Mouse (Mus musculus) stomach, postnatal 0 days (tissue): ENCODE results near the gene Adamts4. TPM values are rescaled to one million over a fixed set of nuclear protein-coding genes. Genes with fewer than 3 reads are reported as not detected.

ENCODE experiments used
- ATAC-seq: fragments of 200-750 bp; cut with Nextera tagmentation; 2 replicates; pipeline ENCODE4 v1.8.0; 2017; ENCODE audit not compliant: low FRiP score, low TSS enrichment
- DNase-seq: peaks from one replicate; pipeline ENCODE4 v3.0.0-alpha.2; 2016; ENCODE audit warnings: low spot score
- H3K27ac ChIP-seq: fragments of 300-500 bp; sonication (generic); replicated peaks from 2 replicates; pipeline ENCODE4 v1.5.1; 2014; ENCODE audit warnings: mild to moderate bottlenecking, control low read depth
- H3K27me3 ChIP-seq: fragments of 300-500 bp; sonication (generic); 2 replicates; pipeline ENCODE4 v1.6.1; 2014; ENCODE audit warnings: low read length; ENCODE audit not compliant: control insufficient read depth, insufficient read depth
- H3K36me3 ChIP-seq: fragments of 300-500 bp; sonication (generic); 2 replicates; pipeline ENCODE4 v1.6.1; 2014; ENCODE audit warnings: low read length, mixed read lengths; ENCODE audit not compliant: control insufficient read depth, insufficient read depth
- H3K4me1 ChIP-seq: fragments of 300-500 bp; sonication (generic); replicated peaks from 2 replicates; pipeline ENCODE4 v1.6.1; 2014; ENCODE audit warnings: antibody characterized with exemption; ENCODE audit not compliant: control insufficient read depth, insufficient read depth
- H3K4me2 ChIP-seq: fragments of 300-500 bp; sonication (generic); replicated peaks from 2 replicates; pipeline ENCODE4 v1.6.1; 2014; ENCODE audit warnings: low read depth, mild to moderate bottlenecking, control low read depth, moderate library complexity
- H3K4me3 ChIP-seq: fragments of 300-500 bp; sonication (generic); 2 replicates; pipeline ENCODE4 v1.5.1; 2014; ENCODE audit warnings: low read depth, low read length, control low read depth
- H3K9ac ChIP-seq: fragments of 300-500 bp; sonication (generic); 2 replicates; pipeline ENCODE4 v1.6.1; 2014; ENCODE audit warnings: mild to moderate bottlenecking, low read length, control low read depth, mixed read lengths
- H3K9me3 ChIP-seq: fragments of 300-500 bp; sonication (generic); 2 replicates; pipeline ENCODE4 v1.6.1; 2016; ENCODE audit warnings: low read length; ENCODE audit not compliant: control insufficient read depth
- CTCF ChIP-seq: IDR thresholded peaks from 2 replicates; pipeline ENCODE4 v1.5.1; 2016; ENCODE audit warnings: antibody characterized with exemption, low read depth, mild to moderate bottlenecking, moderate library complexity
- EP300 ChIP-seq: optimal IDR thresholded peaks from 2 replicates; pipeline ENCODE3; 2016; ENCODE audit warnings: antibody characterized with exemption
- WGBS: fragments of 180-500 bp; shearing (Covaris S2); extraction: QIAGEN DNeasy Blood & Tissue Kit; methylation state at CpG from one replicate; pipeline ENCODE4 v1.1.7; 2014; 5-methylcytosine and 5-hydroxymethylcytosine counted together
- polyA plus RNA-seq: library from polyadenylated mRNA; unstranded; fragments of >200 nt; fragmentation: Nextera tagmentation; extraction: Ambion mirVana; gene quantifications from 2 replicates; pipeline ENCODE4 v1.2.1, GENCODE M21; 2015

The Adamts4 gene
- polyA plus RNA-seq, 1 experiment from 2014 or later, result 3.9 TPM

- Histone ChIP-seq H3K4me1 (peaks cover 10% of the 10 kb centered on the region), H3K4me3 (0 out of 2 replicates have a peak overlapping the region, but pooled peaks have one; percentile 81), H3K9me3 (no peaks in the 10 kb centered on the region), H3K9ac (peak overlapping the region; percentile 55), H3K36me3 (no peaks in the 10 kb centered on the region), H3K27ac (peak overlapping the region; percentile 90), H3K27me3 (no peaks in the 10 kb centered on the region), H3K4me2 (peak overlapping the region; percentile 58)
- TF ChIP-seq EP300, result no peak
- no peak for TF ChIP-seq CTCF
- WGBS, result 20% methylated on average over 4 of the region's 4 CpGs
- no peak for DNase-seq
- ATAC-seq, result no peak
These were observed 2.3 kb upstream of the Adamts4 start for GRCm38 (mm10) chr1:171247916-171248315.

- no peaks in the 10 kb centered on the region for H3K27me3 ChIP-seq
- H3K4me1 ChIP-seq, result peaks cover 10% of the 10 kb centered on the region
- H3K4me2 ChIP-seq, result no peak overlapping the region
- peak overlapping the region; percentile 90 for H3K27ac ChIP-seq
- no peak overlapping the region for H3K4me3 ChIP-seq
- no peak overlapping the region for H3K9ac ChIP-seq
- DNase-seq (no peak), ATAC-seq (no peak)
- WGBS, result 56% methylated on average over 3 of the region's 3 CpGs
- H3K36me3 ChIP-seq, result no peaks in the 10 kb centered on the region
- no peak for TF ChIP-seq CTCF
- no peak for TF ChIP-seq EP300
- no peaks in the 10 kb centered on the region for H3K9me3 ChIP-seq
These were observed 1.6 kb upstream of the Adamts4 start for GRCm38 (mm10) chr1:171248386-171249226.

GRCm38 (mm10) chr1:171250680-171251593, 716 bp downstream of the Adamts4 start, which contains the start of gene Ndufs2:
Ndufs2 (minus strand) TSS chr1:171251388.
- Histone ChIP-seq H3K36me3 (0 out of 2 replicates have a peak, but pooled peaks cover 3% of the 10 kb centered on the region), H3K9me3 (no peaks in the 10 kb centered on the region), H3K4me2 (peak within 1 kb of the TSS; percentile 57), H3K27ac (peak within 1 kb of the TSS; percentile 88), H3K4me1 (peaks cover 10% of the 10 kb centered on the region), H3K4me3 (peak within 1 kb of the TSS; percentile 46), H3K27me3 (no peaks in the 10 kb centered on the region), H3K9ac (peak within 1 kb of the TSS; percentile 58)
- 22% methylated on average over 26 of the region's 26 CpGs for WGBS
- no peak for ATAC-seq
- no peak for TF ChIP-seq EP300
- no peak for TF ChIP-seq CTCF
- DNase-seq, result no peak

GRCm38 (mm10) chr1:171251594-171252324, 1.5 kb downstream of the Adamts4 start:
- H3K9me3 ChIP-seq, result no peaks in the 10 kb centered on the region
- DNase-seq (no peak), ATAC-seq (peak; percentile 4; the same call in 1 of the 2 replicates)
- H3K27ac ChIP-seq, result peak overlapping the region; percentile 88
- no peak for TF ChIP-seq CTCF
- no peak for TF ChIP-seq EP300
- 0 out of 2 replicates have a peak, but pooled peaks cover 3% of the 10 kb centered on the region for H3K36me3 ChIP-seq
- peak overlapping the region; percentile 46 for H3K4me3 ChIP-seq
- peak overlapping the region; percentile 58 for H3K9ac ChIP-seq
- H3K27me3 ChIP-seq, result no peaks in the 10 kb centered on the region
- H3K4me2 ChIP-seq, result peak overlapping the region; percentile 57
- WGBS, result 13% methylated on average over 13 of the region's 13 CpGs
- H3K4me1 ChIP-seq, result peaks cover 8% of the 10 kb centered on the region

GRCm38 (mm10) chr1:171252415-171252814, 2.2 kb downstream of the Adamts4 start:
- Histone ChIP-seq H3K4me3 (peak overlapping the region; percentile 46; the same call in 1 of the 2 replicates), H3K4me1 (peaks cover 8% of the 10 kb centered on the region), H3K9me3 (no peaks in the 10 kb centered on the region), H3K9ac (peak overlapping the region; percentile 58), H3K36me3 (0 out of 2 replicates have a peak, but pooled peaks cover 3% of the 10 kb centered on the region), H3K27me3 (no peaks in the 10 kb centered on the region), H3K4me2 (peak overlapping the region; percentile 57), H3K27ac (peak overlapping the region; percentile 88)
- no peak for DNase-seq
- WGBS, result 59% methylated on average over 17 of the region's 17 CpGs
- no peak for ATAC-seq
- TF ChIP-seq CTCF, result no peak
- TF ChIP-seq EP300, result no peak
